Mouse (Mus musculus) adrenal gland, adult 18-20 months (tissue): ENCODE measurements around the gene Tada1. TPM values are rescaled to one million over a fixed set of nuclear protein-coding genes. Genes with fewer than 3 reads are reported as not detected.

Experiments used
- DNase-seq, 2 experiments: peaks; one replicate each; pipeline ENCODE4 v3.0.0; 2021 to 2022; ENCODE audit warnings: low spot score in 2 of 2
- total RNA-seq, 2 experiments: library from RNA; stranded (reverse); gene quantifications; 1 replicate in 1 of 2; 2 replicates in 1 of 2; pipeline ENCODE4 v1.2.3; 2021

Tada1 gene
- total RNA-seq, 2 experiments from 2014 or later, result 18.1 to 19.6 TPM

DNA sequence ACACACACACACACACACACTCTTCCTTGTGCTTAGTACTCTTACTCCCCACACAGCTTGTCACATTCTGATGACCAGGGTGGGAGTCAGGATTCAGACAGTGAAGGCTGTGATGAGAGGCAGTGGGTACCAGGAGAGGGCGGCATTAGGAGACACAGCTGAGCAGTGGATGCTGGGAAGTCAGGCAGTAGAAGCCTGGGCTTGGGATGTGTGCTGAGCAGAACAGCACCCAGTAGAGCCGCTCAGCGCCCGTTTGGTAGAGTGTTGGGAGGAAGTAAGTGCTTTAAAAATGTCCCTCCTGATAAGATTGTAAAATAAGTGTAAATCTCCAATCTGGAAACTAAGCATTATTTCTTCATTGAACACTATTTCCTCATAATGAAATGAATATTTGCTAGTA is 3.7 kb downstream of the Tada1 start:
- no peak for DNase-seq

DNA sequence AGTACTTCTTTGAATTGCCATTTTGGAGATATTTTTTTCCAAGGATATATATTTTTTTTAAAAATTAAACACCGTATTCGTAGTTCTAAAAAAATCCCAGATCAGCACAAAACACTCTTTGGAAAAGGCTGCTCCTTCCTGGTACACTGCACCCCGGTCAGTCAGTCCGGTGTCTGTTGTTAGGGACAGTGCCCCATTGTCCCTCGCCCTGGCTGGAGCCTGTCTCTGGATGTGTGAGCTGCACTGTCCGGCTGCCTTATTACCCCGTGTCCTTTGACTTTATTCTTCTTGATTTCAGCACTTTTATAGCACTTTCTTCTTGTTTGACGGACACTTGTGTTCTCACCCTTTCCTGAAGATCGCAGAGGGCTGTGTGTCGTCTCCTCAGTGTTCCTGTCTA is 5.7 kb downstream of the Tada1 start:
- DNase-seq, result no peak

- DNase-seq, result no peak
Measured at GRCm38 (mm10) chr1:166385431-166385830, 6.5 kb downstream of the Tada1 start.

GRCm38 (mm10) chr1:166388511-166388910 is 9.6 kb downstream of the Tada1 start:
- DNase-seq, result no peak

- DNase-seq, result no peak
Measured at GRCm38 (mm10) chr1:166389406-166390125, 10.7 kb downstream of the Tada1 start.

GRCm38 (mm10) chr1:166391671-166392070 is 12.8 kb downstream of the Tada1 start:
- DNase-seq, result no peak

DNA sequence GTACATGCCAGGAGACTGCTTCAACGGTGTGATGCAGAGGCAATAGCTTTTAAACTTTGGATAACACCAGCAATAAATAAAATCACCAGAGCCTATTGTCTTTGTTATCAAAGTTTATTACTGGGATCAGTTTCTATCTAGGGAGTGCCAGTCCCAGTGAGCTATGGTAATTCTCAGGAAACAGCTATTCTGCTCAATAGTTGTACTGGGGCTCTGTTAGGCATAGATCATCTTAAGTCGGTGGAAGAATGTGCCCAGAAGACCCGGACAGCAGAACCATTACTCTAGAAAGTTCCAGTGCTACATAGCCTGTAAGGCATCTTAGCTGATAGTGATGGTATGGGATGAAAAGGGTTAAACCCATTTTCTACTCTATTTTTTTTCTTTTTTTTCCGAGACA is 15.9 kb downstream of the Tada1 start:
- DNase-seq, result no peak

DNA sequence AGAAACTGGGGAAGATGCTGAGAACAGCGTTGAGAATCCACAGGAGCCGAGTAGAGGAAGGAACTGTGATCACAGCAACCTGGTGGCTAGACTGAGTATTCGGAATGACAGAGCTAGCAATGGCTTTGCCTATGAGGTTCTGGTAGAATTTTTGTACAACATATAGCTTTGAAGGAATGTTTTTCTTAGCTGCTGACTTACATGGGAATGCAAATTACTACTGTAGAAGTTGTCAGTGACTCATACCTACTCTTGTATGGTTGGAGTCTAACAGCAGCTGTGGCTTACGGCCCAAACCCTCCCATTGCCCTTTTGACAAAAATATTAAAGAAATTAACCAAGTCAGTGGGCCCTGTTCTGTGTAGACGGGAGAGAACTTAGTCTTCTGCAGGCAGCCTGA is 16.8 kb downstream of the Tada1 start:
- DNase-seq, result no peak

- DNase-seq, result no peak
Measured at GRCm38 (mm10) chr1:166396381-166396780, 17.5 kb downstream of the Tada1 start.

GRCm38 (mm10) chr1:166401455-166401854 is 22.6 kb downstream of the Tada1 start:
- DNase-seq, result no peak

DNA sequence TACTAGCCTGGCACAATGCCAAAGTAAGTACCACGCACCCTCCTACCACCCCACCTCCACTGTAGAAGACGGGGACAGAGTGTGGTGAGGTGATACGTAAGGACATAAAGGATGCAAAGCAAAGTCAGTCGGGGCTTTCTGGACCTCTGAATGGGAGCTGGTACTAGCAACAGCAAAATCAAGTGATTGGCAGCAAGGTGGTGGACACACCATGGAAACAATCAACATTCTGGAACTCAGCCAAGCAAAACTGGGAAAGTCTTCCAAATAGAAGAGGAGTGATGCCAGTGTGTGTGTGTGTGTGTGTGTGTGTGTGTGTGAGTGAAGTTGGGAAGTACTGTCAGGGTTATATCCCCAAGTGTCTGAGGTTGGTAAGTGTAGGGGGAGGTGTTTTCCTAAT is 23.1 kb downstream of the Tada1 start:
- DNase-seq, result no peak

GRCm38 (mm10) chr1:166403846-166404245 is 24.9 kb downstream of the Tada1 start:
- DNase-seq, result no peak

- DNase-seq, result peak in 1 of 2 experiments; percentile 46
Measured at GRCm38 (mm10) chr1:166409177-166409700, 30.3 kb downstream of the Tada1 start.

DNA sequence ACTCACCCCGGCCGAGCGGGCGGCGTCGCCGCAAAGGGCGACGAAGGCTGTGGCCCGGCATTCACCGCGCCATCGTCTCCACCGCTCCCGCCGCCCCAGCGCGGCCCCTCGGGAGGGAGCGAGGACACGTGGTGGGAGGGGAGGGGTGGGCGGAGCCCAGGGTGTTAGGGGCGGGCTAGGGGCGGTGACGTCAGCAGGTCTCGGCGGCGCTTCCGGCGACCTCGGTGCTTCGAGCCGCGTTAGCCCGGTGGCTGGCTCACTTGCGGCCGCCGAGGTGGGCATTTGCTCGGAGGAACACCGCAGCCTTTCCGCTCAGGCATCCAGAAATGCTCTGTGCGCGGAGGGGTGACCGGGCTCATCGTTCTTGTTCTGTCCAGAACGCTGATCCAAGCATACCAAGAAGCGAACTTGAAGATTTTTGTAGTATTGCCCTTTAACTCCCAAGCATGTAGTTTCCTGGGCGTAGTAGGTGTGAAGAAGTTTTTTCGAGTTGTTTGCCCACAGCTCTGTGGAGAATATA is 30.9 kb downstream of the Tada1 start, which contains the start of gene Pogk:
Gene Pogk, minus strand, starts transcription at position 163 of the 520 bp plus-strand sequence.
- peak; percentile 77 to 81 for DNase-seq

GRCm38 (mm10) chr1:166411541-166411940 is 32.6 kb downstream of the Tada1 start:
- DNase-seq, result no peak

GRCm38 (mm10) chr1:166412266-166412665 is 33.4 kb downstream of the Tada1 start:
- DNase-seq, result no peak

- DNase-seq, result no peak
Measured at GRCm38 (mm10) chr1:166429053-166429452, 50.2 kb downstream of the Tada1 start.

DNA sequence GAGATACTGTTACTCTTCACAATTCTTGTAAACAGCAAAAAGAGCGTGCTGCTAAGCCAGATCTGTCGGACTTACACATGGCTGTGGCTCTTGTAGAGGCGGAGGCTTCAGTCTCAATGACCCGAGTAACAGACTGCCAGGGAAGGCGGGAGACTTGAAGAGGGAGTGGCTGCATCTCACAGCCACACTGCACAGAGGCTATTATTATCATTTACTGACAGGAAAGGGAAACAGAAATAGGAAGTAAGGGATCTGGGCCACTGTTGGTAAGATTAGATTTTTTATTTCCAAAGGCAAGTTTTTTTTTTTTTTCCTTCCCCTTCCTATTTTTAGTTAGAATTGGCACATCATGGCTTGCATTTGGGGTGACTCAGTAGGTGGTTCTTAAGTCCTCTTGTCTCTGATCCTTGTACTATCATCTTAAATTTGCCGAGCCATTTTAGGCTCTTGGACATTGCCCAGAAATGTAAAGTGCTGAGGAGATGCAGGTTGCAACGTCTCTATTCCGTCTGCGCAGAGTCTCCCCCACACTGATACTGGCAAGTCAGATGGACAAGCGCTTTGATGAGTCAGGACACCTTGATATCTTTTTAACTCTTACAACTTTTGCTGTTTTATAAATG is 51.0 kb downstream of the Tada1 start:
- no peak for DNase-seq

DNA sequence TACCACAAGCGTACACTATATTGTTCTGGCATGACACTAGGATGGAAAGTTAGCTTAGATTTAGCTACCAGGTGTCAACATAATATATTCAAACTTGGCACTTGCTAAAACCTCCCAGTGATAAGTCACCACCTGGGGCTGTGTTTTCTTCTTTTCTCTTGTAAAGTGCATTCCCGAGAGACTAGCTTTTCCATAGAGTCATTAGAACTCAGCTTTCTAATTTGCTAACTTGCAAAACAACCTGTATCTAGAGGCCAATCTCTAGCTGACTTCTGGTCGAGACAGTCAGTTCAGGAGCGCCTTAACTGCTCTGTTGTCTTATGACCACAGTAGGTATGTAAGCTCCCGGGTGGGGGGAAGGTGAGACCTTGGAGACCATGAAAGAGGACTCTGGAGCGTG is 60.5 kb downstream of the Tada1 start:
- DNase-seq, result no peak

DNA sequence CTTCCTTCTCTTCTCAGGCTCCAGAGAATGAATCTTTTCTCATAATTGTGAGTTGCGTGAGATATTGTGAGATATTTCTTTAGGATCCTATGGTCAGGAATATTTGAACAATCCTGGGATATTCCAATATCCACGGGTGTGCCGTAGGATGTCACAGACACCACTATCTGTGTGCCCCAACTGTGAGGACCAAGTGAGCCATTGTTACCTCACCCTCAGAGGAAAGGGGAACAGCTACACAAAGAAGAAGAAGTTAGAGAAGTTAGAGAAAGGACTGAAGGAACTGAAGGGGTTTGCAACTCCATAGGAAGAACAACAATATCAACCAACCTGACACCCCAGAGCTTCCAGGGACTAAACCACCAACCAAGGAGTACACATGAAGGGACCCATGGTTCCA is 63.1 kb downstream of the Tada1 start:
- DNase-seq, result no peak
